Mouse (Mus musculus): ENCODE data around the gene Dnajb12. TPM values are rescaled to one million over a fixed set of nuclear protein-coding genes. Genes with fewer than 3 reads are reported as not detected.

Dnajb12 gene
- polyA plus RNA-seq, 1 experiment = 49.2 TPM

GRCm38 (mm10) chr10:59942281-59942846 lies 63.0 kb downstream of the Dnajb12 start:
- 54% methylated on average over 21 of the region's 21 CpGs for WGBS
- DNase-seq (ENCODE audit: low read depth, low spot score) = no peak

DNA sequence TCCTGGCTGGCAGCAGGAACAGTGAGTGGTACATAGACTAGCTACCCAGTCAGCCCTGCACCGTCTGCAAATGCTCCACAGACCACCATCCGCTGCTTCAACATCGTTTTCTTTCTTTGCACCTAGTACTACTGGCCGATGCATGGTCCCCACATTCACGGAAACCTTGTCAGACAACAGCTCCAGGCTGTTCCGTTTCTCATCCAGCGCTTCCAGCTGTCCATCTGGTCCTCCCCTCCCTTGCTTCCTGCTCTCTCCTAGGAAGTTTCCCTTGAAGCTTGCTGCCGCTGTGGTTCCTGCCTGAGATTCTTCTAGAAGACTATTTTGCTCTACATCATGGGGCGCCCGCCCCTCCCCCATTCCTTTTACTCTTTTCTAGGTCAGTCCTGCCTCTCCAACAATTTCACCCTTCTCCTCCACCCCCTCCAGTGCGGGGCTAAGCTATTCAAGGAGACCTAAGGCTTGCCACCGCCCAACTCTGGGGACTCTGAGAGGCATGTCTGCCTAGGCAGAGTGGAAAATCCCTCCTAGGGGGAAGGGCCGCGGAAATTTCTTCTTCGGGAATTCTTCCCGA lies 63.6 kb downstream of the Dnajb12 start:
- no peak for DNase-seq (ENCODE audit: low read depth, low spot score)
- WGBS = 3% methylated on average over 16 of the region's 16 CpGs

DNA sequence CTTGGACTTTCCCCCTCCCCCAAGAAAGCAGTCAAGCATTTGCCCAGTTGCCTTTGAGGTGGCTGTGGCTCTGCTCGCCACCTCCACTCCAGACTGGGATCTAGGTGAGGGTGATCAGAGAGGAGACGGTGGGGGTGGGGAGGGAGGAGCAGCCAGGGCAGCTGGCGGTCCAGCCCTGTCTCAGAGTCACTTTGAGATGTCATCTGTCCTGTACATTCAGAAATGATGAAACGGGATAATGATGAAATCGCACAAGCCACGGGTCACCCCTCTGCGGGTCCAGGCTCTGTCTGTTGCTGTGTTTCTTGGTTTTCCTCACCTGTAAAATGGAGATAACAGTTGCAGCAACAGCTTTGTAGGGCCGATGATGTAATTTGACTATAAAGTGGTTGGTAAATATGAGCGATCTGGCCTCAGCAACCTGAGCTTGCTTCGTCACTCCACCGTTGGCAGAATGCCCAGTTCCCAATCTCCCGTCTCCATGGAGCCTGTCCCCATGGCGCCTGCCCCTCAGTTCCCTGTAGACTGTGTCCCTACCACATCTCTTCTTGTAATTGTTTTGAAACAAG lies 64.1 kb downstream of the Dnajb12 start:
- no peak for DNase-seq (ENCODE audit: low read depth, low spot score)
- 8% methylated on average over 13 of the region's 13 CpGs for WGBS

DNA sequence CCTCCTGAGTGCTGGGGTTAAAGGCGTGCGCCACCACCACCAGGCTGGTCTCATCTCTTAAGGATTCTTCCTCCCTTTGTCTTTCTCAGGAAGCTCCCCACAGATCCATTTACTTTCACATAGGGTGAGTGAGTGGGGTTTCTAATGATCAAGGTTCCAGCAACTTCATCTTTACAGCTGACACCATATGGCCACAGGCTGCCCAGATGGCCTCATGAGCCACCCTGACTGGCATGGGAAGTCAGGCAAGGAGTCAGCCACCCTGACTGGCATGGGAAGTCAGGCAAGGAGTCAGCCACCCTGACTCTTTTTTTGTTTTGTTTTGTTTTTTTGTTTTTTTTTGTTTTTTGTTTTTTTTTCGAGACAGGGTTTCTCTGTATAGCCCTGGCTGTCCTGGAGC lies 66.1 kb downstream of the Dnajb12 start:
- WGBS = 96% methylated on average over 3 of the region's 3 CpGs
- no peak for DNase-seq (ENCODE audit: low read depth, low spot score)

DNA sequence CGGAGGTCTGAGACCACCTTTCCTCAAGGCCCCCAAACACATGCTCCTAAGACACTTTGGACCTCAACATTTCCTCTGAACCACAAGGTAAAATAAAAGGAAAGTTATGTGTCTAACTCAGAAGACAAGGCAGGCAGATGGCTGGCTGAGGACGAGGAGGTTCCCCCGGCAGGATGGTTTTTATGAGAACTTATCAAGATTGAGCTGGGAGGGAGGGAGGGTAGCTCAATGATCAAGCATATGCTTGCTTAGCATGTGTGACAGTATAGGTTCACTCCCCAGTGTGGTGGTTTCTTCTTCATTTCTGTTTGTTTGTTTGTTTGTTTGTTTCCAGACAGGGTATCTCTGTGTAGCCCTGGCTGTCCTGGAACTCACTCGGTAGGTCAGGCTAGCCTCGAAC lies 67.0 kb downstream of the Dnajb12 start:
- WGBS = 86% methylated on average over 5 of the region's 5 CpGs

DNA sequence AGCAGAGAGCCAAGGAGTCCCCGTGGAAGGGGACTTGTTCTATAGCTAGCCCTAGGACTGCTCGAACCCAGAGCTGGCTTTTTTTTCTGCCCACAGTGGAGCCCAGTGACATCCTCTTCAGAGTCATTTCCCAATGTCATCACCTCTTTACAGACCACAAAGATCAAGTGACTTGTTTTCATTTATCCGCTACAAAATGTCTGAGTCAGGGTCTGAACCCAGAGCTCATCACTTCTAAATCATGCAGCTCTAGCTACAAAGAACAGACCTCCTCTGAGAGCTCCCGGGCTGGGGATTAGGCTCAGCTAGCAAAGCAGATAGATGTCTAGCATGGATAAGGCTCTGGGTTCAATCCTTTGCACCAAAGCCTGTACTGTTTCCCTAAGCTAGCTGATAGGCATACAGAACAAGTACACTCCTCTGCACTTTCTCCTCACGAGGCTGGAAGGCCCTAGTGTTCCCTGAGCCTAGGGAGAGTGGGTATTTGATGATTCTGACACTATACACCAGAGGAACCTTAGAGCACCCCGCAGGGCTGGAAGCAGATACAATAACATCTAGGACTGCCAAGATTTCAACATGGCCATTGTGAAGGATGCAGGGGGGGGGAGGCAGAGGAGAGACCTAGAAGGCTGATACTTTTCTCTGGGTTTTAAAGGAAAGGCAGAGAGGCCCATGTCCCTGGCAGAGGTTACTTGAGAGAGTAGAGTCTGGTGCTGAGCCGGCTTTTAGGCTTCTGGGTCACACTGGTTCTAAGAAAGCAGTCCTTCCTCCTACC lies 68.1 kb downstream of the Dnajb12 start:
- DNase-seq (ENCODE audit: low read depth, low spot score) = no peak
- 58% methylated on average over 7 of the region's 7 CpGs for WGBS

More for the DNA sequence above, 67.0 kb downstream of the Dnajb12 start:
- DNase-seq (ENCODE audit: low read depth, low spot score) = no peak

DNA sequence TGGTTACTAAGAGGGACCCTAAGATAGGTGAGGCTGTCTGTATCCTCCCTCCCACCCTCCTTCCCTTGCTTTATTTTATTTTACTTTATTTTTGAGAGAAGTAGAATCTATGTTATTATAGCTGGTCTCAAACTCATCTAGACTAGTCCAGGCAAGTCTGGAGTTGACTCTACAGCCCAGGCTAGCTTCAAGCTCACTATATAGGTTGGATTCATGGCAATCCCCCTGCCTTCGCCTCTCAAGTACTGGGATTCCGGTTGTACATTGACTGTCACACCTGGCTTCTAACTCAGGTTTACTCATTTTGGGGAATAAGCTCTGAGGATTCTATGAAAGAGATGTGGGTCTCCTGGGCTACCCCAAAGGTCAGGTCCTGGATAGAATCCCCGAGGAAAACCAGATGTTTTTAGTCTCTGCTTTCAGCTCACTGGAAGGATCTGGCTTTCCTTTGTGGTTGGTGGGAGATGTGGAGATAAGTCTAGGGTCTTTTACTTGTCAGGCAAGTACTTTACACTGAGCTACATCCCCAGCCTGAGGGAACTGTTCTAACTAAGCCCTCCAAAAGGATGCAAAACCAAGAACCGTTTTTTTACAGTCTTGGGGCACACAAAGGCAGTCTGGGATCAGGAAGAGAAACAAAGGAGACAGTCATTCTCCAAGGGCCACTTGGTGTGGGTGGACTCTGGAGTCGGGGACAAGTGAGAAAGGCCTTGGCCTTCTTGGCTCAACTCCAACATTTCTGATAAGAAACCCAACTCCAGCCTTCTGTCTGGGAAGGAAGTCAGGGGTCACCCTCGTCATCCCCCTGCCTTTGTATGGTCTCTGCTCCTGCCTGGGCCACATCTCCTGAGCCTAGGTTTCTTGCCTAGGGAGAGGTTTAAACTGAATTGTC lies 69.3 kb downstream of the Dnajb12 start:
- no peak for DNase-seq (ENCODE audit: low read depth, low spot score)

More for the DNA sequence above, 69.3 kb downstream of the Dnajb12 start:
- WGBS = 30% methylated on average over 6 of the region's 6 CpGs

Other genes starting within 250 kb of the Dnajb12 start
- 128 and 166 TPM in 2 replicates for gene Micu1, start 177.1 kb upstream of the Dnajb12 start, polyA plus RNA-seq (2012; rRNA removed)
- gene Ddit4, start 72.3 kb downstream of the Dnajb12 start, polyA plus RNA-seq (2012; rRNA removed) = 28.2 and 37.7 TPM in 2 replicates
- 18.8 and 21.2 TPM in 2 replicates for gene Ascc1, start 123.2 kb downstream of the Dnajb12 start, polyA plus RNA-seq (2012; rRNA removed)
- gene Anapc16, start 123.6 kb downstream of the Dnajb12 start, polyA plus RNA-seq (2012; rRNA removed) = 56.3 and 60.6 TPM in 2 replicates
- 3.6 and 3.7 TPM in 2 replicates for gene Spock2, start 226.7 kb downstream of the Dnajb12 start, polyA plus RNA-seq (2012; rRNA removed)

Measured in large intestine, adult 2 months (tissue).